Mouse (Mus musculus) liver, adult 2 months (tissue): ENCODE measurements around the gene Zmiz1. TPM values are rescaled to one million over a fixed set of nuclear protein-coding genes. Genes with fewer than 3 reads are reported as not detected.

Experiments
- DNase-seq: peaks from one replicate; pipeline ENCODE4 v3.0.0-alpha.2; 2011; ENCODE audit warnings: low read depth, low spot score; ENCODE audit errors: extremely low read depth
- H3K27ac ChIP-seq: fragments of 200-500 bp; replicated peaks from 2 replicates; pipeline ENCODE4 v1.5.1; 2012; ENCODE audit warnings: low read depth, mild to moderate bottlenecking, control low read depth, inconsistent platforms, low read length; ENCODE audit not compliant: insufficient read depth
- H3K27me3 ChIP-seq: fragments of 200-500 bp; 2 replicates; pipeline ENCODE4 v1.6.1; 2012; ENCODE audit warnings: mild to moderate bottlenecking, moderate library complexity, low read length, inconsistent platforms; ENCODE audit not compliant: control insufficient read depth, insufficient read depth
- H3K36me3 ChIP-seq: fragments of 200-500 bp; 2 replicates; pipeline ENCODE4 v1.6.1; 2012; ENCODE audit warnings: low read length, inconsistent platforms; ENCODE audit not compliant: control insufficient read depth, insufficient read depth
- H3K4me1 ChIP-seq: fragments of 200-500 bp; 2 replicates; pipeline ENCODE4 v1.6.1; 2011; ENCODE audit warnings: low read length; ENCODE audit not compliant: control insufficient read depth, insufficient read depth
- H3K4me3 ChIP-seq: fragments of 200-500 bp; 2 replicates; pipeline ENCODE4 v1.5.1; 2011; ENCODE audit warnings: low read depth, mild to moderate bottlenecking, control low read depth, low read length, moderate library complexity; ENCODE audit not compliant: insufficient read depth
- H3K79me2 ChIP-seq: fragments of 200-500 bp; 2 replicates; pipeline ENCODE4 v1.6.1; 2012; ENCODE audit warnings: inconsistent platforms, mild to moderate bottlenecking, low read length, moderate library complexity; ENCODE audit not compliant: control insufficient read depth, insufficient read depth
- H3K9ac ChIP-seq: fragments of 200-500 bp; 2 replicates; pipeline ENCODE4 v1.6.1; 2012; ENCODE audit warnings: low read depth, mild to moderate bottlenecking, control low read depth, inconsistent platforms, low read length
- CTCF ChIP-seq: fragments of 200-500 bp; IDR thresholded peaks from 2 replicates; pipeline ENCODE4 v1.5.1; 2011; ENCODE audit warnings: low read depth, low read length, control low read depth
- POLR2A ChIP-seq: fragments of 200-500 bp; IDR thresholded peaks from 2 replicates; pipeline ENCODE4 v1.6.1; 2011; ENCODE audit warnings: low read length, control low read depth; ENCODE audit not compliant: insufficient read depth; ENCODE audit errors: extremely low read depth
- WGBS: fragments of 180-500 bp; shearing (Covaris S2); methylation state at CpG from one replicate; pipeline ENCODE4 v1.1.7; 2018; 5-methylcytosine and 5-hydroxymethylcytosine counted together
- polyA plus RNA-seq: library from polyadenylated mRNA; depleted of rRNA; stranded (reverse); fragments of >200 nt; gene quantifications from 2 replicates; pipeline ENCODE4 v1.2.3, GENCODE M21; 2012
- total RNA-seq: library from RNA; depleted of rRNA; stranded (reverse); fragments of >200 nt; gene quantifications from 2 replicates; pipeline ENCODE4 v1.2.3, GENCODE M21; 2014

Gene Zmiz1
- total and polyA plus RNA-seq, 2 experiments: 5.3 to 10.2 TPM

GRCm38 (mm10) chr14:25478257-25478656 is 19.3 kb downstream of the Zmiz1 start:
- H3K36me3 ChIP-seq: no peaks in the 10 kb centered on the region
- TF ChIP-seq CTCF (no peak), POLR2A (no peak)
- H3K27ac ChIP-seq: no peak overlapping the region
- H3K4me1 ChIP-seq: peaks cover 81% of the 10 kb centered on the region
- no peak overlapping the region for H3K4me3 ChIP-seq
- peaks cover 70% of the 10 kb centered on the region for H3K79me2 ChIP-seq
- DNase-seq: no peak
- no peaks in the 10 kb centered on the region for H3K27me3 ChIP-seq
- H3K9ac ChIP-seq: no peak overlapping the region
- 91% methylated on average over 5 of the region's 5 CpGs for WGBS

DNA sequence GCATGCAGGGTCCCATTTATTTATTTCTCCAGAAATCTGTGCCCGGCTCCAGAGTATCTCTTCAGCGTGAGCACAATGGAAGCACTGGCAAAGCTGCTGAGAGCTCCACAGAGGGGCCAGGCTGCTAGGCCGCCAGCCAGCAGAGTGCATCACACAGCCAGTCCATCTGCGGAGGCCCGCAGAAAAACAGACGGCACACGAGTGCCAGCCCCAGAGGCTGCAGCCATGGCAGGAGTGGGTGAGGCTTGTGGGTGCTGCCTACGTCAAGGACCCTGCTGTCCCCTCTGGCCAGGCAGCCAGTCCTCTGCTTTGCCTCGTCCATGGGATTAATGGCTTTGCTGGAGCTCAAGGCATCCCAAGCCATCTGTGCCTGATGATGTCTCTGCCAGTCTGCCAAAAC is 19.8 kb downstream of the Zmiz1 start:
- Histone ChIP-seq H3K79me2 (peaks cover 70% of the 10 kb centered on the region), H3K9ac (0 out of 2 replicates have a peak overlapping the region, but pooled peaks have one; percentile 18), H3K4me3 (no peak overlapping the region), H3K36me3 (no peaks in the 10 kb centered on the region), H3K4me1 (peaks cover 79% of the 10 kb centered on the region), H3K27ac (peak overlapping the region; percentile 55), H3K27me3 (no peaks in the 10 kb centered on the region)
- no peak for TF ChIP-seq CTCF
- TF ChIP-seq POLR2A: no peak
- no peak for DNase-seq
- 61% methylated on average over 9 of the region's 9 CpGs for WGBS

DNA sequence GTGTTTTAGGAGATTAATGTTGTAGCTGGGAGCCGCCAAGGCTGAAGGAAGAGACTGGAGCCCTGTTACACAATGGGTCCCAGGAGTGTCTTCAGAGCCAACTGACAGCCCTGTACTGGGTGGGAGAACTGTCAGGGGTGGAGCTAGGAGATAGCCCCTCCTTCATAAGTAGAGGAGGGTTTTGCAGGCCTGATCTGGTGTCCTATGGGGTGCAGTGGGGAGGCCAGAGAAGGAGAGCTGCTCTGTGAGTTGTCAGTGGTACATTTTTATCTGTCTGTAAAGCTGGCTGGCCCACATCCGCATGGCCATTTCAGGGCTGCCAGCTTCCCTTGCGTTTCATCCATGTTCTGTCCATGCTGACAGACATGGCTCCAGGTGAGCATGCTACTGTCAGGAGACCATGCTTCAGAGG is 20.9 kb downstream of the Zmiz1 start:
- peak; percentile 68 for DNase-seq
- Histone ChIP-seq H3K4me3 (no peak overlapping the region), H3K79me2 (peaks cover 69% of the 10 kb centered on the region), H3K9ac (peak overlapping the region; percentile 4; the same call in 1 of the 2 replicates), H3K27me3 (no peaks in the 10 kb centered on the region), H3K4me1 (peaks cover 74% of the 10 kb centered on the region), H3K36me3 (no peaks in the 10 kb centered on the region), H3K27ac (peak overlapping the region; percentile 55)
- TF ChIP-seq CTCF (no peak), POLR2A (no peak)
- WGBS: 22% methylated on average over 3 of the region's 3 CpGs

GRCm38 (mm10) chr14:25480443-25480842 is 21.5 kb downstream of the Zmiz1 start:
- DNase-seq: no peak
- Histone ChIP-seq H3K9ac (peak overlapping the region; percentile 48), H3K79me2 (peaks cover 71% of the 10 kb centered on the region), H3K27ac (peak overlapping the region; percentile 90), H3K27me3 (no peaks in the 10 kb centered on the region), H3K36me3 (no peaks in the 10 kb centered on the region), H3K4me3 (no peak overlapping the region), H3K4me1 (peaks cover 71% of the 10 kb centered on the region)
- TF ChIP-seq POLR2A (no peak), CTCF (no peak)
- 57% methylated on average over 4 of the region's 4 CpGs for WGBS

DNA sequence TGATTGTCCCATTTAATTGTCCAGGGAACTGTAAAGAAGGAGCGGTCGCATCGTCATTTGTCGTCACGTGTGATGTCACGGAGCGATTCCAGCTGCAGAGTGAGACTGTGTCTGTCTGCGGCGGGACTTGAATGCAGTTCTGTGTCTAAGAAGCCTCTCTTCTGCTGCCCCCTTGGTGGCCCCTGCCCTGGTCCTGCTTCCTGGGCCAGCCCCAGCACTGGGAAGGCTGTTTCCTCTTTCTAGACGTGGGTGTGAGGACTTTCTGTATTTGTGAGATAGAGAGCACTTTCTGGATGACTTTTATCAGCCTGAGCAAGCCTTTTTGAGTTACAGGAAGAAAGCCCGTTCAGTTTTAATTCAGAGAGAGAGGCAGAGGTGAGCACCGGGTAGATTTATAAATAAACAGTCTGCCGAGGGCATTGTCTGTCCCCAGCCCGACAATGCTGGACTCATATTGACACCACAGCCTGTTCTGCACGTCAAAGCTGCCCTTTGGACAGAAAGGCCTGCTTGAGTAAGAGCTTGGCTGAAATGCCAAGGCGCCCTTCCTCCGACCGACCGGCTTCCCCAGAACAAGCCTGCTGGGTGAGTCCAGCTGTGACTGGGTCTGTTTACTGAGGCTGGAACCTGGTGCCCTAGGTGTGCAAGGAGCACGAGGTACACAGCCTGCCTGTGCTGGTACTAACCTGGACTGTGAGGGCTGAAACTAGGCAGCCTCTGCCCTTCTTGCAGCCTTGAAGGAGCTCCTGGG is 22.1 kb downstream of the Zmiz1 start:
- peak overlapping the region; percentile 53 for H3K9ac ChIP-seq
- no peak overlapping the region for H3K4me3 ChIP-seq
- H3K27ac ChIP-seq: peak overlapping the region; percentile 90
- H3K4me1 ChIP-seq: peaks cover 67% of the 10 kb centered on the region
- DNase-seq: peak; percentile 99
- 21% methylated on average over 20 of the region's 20 CpGs for WGBS
- H3K79me2 ChIP-seq: peaks cover 68% of the 10 kb centered on the region
- TF ChIP-seq CTCF: no peak
- TF ChIP-seq POLR2A: no peak
- H3K27me3 ChIP-seq: no peaks in the 10 kb centered on the region
- no peaks in the 10 kb centered on the region for H3K36me3 ChIP-seq
